Mouse (Mus musculus): ENCODE measurements at regions not wholly inside any gene's neighbourhood (a gene's known extent, or its start where the extent isn't known, plus 50 kb on each side); places are given as distances from the start of the nearest gene placed in this dataset.
"Not testable (repeated sequence)": the region's sequence is repeated elsewhere in the genome, so short reads cannot be mapped to it uniquely, and the experiment has no call there.

DNA sequence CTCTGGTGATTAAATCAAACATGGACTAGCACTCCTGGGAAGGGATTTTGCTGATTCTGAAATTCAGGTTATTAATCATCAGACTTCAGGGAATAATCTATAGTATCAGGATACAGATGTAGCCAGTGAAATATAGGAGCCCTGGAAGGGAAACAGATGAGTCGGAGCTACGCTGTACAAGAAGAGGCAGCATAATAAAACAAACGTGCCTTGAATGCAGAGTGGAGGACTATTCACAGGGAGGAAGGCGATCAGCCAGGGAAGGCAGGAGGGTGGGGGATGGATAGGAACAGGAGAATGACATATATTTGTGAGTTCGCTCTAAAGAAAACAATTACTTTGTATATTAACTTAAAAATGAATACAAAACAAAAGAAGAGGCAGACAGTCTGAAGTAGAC, 286.6 kb upstream of the Got2 start:
- no peak for DNase-seq

DNA sequence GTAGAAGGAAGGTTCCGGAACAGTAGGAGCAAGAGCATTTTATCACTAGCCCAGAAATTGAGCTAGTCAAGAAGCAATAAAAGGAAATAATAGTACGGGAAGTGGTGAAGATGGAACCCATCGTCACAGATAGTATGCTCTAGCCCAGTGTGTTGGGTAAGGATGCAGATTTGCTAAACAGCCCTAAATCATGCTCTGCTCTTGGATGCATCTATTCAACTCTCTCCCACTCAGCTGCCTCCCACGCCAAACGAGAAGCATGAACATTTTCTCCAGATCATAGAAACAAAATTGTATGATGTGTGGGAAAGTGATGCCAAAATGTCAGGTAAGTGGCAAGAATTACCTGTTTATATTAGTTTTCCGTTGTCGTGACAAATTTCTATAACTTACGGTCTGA, 276.6 kb upstream of the Got2 start:
- no peak for DNase-seq

DNA sequence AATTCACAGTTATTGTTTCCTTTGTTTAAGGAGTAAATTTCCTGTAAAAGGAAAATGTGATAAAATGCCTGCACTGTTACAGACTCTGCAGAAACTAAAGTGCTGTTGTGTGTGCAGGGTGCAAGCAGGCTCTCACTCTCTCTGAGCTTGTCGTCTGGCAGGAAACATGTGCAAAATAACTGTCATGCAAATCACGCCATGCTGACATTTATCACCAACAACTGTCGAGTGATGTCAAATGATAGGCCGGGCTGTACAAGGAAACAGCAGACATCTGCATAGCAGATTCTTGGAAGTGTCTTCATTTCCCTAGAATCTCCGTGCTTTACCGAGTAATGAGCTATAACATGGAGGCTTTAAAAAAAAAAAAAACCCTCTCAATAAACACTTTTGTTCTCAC, 271.6 kb upstream of the Got2 start:
- DNase-seq: no peak

DNA sequence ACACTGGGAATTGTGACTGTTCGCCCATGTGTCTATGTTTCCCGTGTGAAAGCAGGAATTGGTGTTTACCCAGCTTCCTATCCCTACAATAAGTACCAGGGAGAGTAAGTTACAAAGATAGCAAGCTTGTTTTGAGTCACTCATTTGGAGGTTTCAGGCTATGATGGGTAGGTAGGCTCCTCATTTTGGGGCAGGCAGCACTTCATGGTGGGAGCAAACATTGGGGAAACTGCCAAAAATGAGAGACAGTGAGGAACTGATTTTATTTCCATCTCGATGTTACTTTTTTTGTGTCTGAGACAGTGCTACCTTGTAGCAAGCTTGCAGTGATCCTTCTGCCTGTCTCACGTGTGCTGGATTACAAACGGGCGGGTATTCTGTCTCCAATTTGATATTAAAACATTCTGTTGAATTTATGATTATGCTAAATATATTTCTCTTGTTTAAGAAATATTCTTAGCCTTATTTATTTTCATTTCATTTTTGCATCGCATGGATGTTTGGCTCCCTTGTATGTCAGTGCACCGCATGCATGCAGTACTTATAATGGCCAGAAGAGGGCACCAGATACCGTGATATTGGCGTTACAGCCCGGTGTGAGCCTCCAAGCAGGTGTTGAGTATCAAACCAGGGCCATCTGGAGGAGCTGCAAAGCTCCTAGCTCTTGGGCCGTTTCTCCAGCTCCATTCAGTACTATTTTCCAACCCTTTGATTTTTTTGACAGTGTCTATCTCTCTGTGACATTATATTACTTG, 264.3 kb upstream of the Got2 start:
- DNase-seq: no peak

DNA sequence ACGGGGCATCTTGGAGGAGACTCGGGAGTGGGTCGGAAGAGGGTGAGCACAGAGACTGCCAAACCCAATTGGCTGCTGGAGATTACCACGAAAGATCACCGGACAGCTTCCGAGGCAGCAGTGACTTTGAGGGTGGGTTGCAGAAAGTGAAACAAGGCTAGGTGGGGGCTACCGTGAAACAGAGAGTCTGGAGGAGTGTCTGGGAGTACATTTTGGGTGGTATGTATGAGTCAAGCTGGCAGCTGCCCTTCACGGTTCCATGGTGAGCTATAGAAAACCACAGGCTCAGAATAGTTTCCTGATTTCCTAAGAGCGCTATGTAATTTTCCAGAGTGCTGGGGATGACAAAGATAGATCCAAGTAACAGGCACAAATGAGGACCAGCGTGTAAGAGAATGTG, 263.7 kb upstream of the Got2 start:
- no peak for DNase-seq

DNA sequence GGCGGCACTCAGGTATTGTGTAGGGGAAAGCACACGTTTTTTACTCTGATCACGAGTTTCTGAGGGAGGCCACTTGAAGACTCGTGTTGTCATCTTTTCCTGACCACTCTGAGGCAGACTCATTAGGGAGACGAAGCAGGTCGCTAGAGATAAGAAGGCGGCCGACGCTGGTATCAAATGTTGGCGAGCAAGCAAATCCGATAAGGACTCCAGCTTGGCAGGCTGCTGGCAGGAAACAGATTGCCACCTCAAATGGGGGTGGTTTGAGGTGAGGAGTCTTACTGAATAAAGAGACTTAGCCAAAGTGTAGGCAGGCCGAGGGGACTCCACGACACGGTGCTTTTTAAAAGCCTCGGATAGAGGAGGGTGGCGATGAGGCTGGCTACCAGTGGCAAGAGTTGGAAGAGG, 262.7 kb upstream of the Got2 start:
- DNase-seq: no peak

DNA sequence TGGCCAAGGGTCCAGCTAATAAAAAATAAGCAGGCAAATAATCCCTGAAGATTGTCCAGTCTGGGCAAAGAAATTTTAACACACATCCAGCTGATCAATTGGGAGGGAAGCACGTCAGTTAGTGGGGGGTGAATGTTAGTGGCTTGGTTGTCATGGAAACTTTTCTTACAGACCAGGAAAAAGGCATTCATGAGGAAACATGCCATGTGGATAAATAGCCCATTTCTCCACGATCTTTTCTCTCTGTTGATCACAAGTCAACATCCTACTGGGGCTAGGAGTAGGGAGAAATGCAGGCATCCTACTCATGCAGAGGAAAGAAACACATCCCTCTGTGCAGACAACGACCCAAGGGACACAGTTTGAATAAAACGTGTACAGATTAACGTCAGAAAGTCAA, 243.8 kb upstream of the Got2 start:
- no peak for DNase-seq

DNA sequence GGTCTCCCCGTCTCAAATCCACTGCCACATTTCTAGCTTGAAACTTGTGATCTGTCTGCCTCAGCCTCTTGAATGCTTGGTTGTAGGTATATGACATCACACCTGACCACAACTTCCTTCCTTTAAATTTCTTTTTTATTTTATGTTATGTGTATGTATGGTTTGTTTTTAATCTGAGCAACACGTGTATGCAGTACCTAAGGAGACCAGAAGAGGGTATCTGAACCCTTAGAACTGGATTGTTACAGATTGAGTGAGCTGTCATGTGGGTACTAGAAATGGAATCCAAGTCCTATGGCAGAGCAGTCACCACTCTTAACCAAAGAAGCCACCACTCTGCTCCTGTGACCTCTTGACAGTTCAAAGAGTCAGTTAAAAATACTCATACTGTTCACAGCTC, 240.0 kb upstream of the Got2 start:
- no peak for DNase-seq

DNA sequence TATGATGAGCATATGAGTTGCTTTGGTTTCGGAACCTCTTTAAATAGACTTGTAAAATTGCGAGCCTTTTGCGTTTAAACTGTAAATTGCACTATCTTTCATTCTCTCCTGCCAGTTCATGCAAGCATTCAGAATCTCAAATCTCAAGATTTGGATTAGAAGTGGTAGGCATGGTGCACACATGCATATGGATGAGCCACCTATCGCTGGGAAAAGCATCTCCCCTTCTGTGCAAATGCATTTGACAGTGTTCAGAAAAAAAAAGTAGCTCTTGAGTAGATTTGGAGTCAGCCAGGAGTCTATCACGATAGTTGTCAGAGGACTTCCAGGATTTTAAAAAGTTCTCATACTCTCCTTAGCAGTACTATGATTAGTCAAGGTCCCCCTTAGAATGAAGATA, 212.5 kb upstream of the Got2 start:
- no peak for DNase-seq

DNA sequence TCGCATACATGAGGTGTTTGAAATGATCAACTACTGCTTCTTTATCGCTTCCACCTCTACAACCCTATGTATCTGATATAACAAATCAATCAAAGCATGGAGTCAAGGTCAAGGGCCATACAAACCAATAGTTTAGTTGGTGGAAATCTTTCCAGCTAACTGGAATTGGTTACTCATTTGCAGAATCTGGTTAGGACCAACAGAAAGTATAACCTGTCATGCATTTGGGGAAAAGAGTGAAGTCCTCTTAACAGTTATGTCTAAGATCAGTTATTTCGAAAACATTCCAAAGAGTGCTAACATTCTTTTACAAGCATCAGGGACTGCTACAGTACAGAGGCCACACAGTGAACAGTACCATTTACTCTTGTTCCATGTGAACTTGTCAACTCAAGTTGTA, 204.6 kb upstream of the Got2 start:
- no peak for DNase-seq

DNA sequence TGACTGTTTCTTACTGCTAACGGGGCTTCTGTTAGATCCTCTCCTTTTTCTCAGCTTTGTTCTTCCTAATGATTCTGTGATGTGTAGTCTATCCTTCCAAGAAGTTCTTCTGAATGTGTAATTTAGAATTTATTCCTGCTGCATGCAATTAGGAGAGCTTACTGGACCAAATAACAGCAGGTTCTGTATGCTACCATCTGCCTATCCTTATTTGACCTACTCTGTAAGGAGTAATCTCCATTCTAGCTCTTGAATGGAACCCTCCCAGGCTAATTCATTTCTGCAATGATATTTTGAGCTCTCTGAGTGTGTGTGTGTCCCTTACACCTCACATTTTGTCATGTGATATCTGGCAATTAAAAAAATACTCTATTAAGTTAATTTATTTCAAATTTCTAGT, 201.9 kb upstream of the Got2 start:
- DNase-seq: no peak

DNA sequence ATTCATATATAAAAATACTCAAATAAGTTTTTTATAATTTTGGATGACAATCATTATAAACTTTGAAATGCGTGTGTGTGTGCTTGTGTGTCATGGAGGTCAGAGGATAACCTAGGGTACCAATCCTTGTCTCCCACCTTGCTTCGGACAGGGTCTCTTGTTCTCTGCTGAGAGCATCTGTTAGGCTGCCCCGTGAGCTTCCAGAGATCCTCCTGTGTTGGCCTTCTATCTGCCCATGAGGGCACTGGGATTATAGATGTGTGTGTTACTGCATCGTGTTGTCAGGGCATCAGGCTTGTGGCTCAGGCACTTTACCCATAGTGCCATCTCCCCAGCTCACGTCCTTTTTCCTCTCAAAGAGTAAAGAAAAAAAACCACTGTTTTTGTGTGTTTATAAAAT, 180.0 kb upstream of the Got2 start:
- DNase-seq: no peak

DNA sequence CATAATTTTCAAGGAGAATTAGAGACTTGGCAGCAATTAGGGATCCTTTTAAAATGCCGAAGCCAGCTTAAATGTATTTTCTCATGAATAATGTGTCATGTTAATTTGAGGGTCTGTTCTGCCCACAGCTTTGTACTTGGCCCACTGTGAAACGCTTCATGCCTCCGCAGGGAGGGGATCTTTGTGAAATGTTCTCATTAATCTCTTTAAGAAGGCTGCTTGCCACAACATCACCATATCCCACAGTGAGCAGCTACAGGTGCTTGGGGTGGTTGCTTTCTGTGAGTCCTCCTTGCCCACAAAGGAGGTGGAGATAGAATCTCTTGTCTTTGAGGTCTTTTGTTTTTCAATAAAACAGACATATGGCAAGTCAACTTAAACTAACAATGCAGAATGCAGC, 159.3 kb upstream of the Got2 start:
- no peak for DNase-seq

DNA sequence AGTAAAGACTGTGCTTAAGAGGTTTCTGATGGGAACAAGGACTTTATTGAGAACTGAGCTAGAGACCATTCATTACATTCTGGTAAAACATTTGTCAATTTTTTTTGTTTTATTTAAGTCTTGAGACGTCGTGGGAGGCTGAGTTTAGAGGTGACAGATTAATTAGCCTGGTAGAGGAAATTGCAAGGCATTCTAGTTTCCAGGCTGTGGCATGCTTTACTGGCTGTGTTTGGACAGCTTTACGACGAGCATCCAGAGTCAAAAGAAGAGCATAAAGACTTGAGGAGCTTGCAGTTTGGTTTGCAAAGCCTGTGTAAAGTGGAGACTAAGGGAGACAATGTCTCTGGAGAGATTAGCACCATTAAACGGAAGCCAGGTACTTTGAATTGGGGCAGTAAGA, 154.0 kb upstream of the Got2 start:
- no peak for DNase-seq

DNA sequence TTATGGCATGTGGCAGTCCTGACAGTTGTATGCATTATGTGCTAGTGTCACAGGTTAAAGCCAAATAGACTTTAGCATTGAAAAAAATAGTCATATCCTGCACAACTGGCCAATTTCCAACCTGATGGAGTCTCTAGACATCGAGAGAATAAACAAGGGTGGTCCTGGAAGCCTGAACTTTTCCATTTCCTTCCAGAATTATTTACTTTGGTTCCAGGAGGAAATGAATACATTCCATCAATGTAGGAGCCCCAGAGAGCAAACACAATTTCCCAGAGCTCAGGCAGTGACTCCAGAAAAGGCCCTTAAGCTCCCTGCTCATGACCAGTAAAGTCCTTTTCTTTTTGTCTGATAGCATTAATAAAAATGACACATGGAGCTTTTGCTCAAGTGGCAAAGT, 151.9 kb upstream of the Got2 start:
- DNase-seq: no peak

DNA sequence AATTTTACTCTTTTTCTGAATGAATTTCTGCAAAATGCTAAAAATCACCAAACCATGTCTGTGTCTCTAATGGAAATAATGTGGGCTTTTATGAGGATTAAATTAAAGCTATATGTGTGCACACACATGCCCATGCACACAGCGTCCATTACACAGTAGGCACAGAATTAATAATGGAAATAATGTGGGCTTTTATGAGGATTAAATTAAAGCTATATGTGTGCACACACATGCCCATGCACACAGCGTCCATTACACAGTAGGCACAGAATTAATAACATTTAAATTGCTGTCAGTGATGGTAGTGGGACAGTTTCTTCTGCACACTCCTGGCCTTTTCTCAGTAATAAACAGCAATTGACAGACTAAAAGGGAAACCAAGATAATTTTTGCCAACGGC, 130.4 kb upstream of the Got2 start:
- DNase-seq: not testable (repeated sequence)

DNA sequence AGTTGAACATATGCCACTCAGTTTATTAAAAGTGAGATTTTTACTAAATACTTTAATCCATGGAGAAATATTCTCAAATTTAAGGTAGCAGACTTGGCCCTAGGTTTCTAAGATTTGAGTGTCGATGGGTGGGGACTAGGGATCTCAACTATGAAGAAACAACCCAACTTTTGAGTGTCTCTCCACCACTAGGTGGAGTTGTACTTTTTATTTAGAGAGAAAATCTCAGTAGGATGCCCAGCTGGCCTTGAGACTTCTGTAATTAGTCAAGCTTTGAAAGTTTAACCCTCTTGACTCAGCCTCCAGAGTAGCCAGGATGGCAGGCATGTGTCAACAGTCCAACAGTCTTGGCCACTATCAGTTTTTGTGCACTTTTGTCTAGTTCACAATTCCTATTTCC, 123.7 kb upstream of the Got2 start:
- no peak for DNase-seq

DNA sequence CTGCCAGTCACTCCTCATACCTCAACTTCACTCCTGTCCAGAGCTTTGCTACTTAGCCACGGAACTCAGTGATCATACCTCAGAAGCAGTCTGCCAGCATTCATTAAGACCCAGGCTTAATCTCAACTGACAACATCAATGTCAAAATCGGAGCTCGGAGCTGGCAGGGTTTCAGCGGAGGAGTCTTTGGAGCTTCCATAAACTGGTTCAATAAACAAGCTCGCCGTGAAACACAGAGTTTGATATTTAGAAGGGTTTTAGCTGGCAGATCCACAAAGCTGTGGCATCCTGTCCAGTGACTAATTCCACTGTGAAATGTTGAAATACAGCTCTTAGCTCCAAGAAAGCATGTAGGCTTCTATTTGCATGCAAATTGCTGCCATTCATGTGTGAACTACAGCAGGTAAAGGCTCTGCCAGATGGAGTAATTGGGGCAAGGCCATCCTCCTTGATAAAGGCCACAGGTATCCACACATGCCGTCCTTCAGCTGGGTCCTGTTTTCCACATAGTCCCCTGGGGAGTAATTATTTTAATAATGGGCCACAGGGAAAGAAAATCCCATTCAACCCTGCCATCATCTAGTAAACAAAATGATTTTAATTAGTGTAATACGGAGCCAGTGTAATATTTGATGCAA, 103.6 kb upstream of the Got2 start:
- DNase-seq: no peak

DNA sequence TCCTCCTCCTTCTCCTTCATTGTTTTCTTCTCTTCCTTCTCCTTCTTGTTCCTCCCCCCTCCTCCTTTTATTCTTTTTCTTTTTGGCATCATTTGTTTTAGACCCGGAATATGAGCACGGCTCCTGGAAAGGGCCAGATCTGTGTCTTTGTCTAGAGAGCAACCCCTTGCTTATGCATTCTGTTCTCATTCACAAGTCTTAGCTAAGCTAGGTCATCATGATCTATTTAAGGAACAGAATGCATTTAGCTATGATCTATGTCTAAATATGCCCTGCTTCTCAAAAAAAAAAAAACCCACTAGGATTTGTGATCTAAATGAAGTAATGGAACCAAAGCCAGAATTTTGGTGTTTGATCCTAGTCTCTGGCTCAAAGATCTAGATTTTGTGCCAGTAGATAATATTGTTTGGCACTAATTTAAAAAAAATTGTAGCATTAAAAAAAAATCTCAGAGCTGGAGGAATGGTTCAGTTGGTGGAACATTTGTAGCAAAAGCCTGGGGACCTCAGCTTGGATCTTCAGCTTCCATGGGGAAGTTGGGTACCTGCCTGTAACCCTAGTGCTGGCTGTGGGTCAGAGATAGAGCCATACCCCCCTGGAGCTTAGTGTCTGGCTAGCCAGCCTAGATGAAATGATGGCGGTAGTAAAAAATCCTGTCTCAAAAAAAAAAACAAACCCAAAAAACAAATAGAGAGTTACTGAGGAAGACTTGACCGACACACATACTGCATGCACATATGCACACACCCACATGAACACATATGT, 100.5 kb upstream of the Got2 start:
- DNase-seq: no peak

DNA sequence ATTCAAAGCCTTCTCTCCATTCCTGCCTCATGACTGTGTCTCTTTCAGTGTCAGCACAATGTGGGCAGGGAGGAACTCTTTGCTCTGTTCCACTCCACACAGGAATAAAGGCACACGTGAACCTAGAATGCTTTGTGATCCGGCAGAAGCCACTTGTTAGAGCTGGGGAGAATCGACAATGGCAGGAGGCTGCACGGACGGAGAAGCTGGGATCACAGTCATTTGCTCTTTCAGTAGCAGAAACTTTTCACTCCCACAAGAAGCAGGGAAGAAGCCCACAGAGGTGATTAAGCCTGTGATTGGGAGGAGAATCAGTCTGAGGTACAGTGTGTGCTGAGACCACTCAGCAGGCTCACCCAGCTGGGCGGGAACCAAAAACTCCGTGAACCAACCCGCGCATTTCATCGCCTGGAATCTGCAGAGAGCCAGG, 98.7 kb upstream of the Got2 start:
- no peak for DNase-seq

DNA sequence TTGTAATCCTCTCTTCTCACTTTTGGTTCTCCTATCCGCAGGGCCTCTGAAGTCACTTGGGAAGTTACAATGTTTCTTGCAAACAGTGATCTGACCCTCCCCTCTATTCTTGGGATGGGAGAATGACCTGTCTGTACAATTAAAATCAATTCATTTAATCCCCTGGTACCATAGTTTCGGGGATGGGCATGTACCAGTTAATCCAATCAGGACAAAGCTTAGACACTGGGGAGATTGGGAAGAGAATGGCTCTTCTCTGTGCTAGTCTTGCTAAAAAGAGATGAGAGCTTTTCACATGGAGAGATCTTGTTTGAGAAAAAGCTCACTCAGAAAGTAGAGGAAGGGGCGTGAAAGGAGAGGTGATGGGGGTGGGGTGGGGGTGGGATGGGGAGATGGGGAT, 98.1 kb upstream of the Got2 start:
- no peak for DNase-seq

DNA sequence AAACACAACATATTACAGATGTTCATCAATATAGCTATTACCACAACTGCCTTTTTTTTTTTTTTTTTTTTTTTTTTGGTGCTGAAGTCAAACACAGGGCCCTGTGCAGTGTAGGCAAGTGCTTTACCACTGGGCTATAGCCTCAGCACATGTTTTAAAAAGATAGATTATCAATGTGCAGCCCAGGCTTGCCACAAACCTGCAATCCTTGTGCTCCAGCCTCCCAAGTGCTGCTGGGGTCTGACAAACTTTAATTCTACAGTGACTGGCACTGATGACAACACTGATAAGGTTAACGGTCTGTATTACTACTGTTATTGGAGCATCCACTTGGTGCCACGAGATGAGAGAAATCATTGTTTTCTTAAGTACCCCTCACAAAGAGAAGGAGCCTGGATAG, 95.3 kb upstream of the Got2 start:
- DNase-seq: no peak

DNA sequence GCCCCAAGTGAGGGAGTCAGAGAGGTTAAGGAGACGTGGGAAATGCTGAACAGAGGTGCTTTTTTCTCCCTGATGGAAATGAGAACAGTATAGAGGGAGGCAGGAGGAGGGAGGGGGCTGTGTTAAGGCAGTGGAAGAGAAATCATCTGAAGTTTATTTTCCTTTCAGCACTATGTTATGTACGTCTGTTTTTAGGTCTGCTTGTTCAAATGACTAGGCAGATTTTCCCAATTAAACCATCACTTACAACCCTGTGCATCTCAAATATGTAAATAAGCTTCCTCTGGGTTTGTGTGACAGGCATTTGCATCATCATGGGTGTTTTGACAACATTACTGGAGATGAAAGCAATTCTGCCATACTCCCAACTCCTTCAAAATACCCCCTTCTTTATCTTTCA, 92.1 kb upstream of the Got2 start:
- DNase-seq: no peak

DNA sequence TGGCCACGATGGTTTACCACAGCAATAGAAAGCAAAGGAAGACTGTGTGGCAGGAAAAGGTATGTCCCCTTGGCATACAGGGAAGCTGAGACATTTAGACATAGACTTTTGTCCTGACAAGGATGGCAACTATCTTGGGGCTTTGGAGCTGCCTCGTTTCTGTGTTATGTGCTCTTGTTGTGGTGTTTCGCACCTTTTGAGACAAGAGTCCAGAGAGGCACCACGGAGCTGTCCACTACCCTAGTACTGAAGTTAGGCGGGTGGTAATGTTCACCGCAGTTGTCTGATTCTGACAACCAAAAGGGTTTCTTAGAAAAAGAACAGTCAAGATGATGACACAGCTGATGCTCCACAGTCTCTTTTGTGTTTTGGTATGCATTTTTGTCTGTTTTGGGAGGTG, 90.9 kb upstream of the Got2 start:
- no peak for DNase-seq

All from gastrocnemius, postnatal 25 days (tissue).